Mouse (Mus musculus): ENCODE results near the gene Krt27. TPM values are rescaled to one million over a fixed set of nuclear protein-coding genes. Genes with fewer than 3 reads are reported as not detected.

Krt27 gene
- polyA plus RNA-seq (2012; rRNA removed) = 0.19 TPM in 1 of 2 replicates, not detected in the other

- no peak for DNase-seq (ENCODE audit: extremely low spot score in 1 of 2, low spot score in 1 of 2)
These were observed at the start of gene Krt27 for GRCm38 (mm10) chr11:99351004-99351403. Gene Krt27 (minus strand): TSS chr11:99351104.

GRCm38 (mm10) chr11:99399956-99400549 is 49.1 kb upstream of the Krt27 start:
- DNase-seq (ENCODE audit: extremely low spot score in 1 of 2, low spot score in 1 of 2) = no peak

GRCm38 (mm10) chr11:99398832-99399231 is 47.9 kb upstream of the Krt27 start:
- DNase-seq (ENCODE audit: extremely low spot score in 1 of 2, low spot score in 1 of 2) = no peak

GRCm38 (mm10) chr11:99398084-99398483 is 47.2 kb upstream of the Krt27 start:
- no peak for DNase-seq (ENCODE audit: extremely low spot score in 1 of 2, low spot score in 1 of 2)

- DNase-seq (ENCODE audit: extremely low spot score in 1 of 2, low spot score in 1 of 2) = no peak
These were observed 45.8 kb upstream of the Krt27 start for GRCm38 (mm10) chr11:99396661-99397060.

- DNase-seq (ENCODE audit: extremely low spot score in 1 of 2, low spot score in 1 of 2) = no peak
These were observed 45.1 kb upstream of the Krt27 start for GRCm38 (mm10) chr11:99396034-99396433.

- peak in 1 of 2 experiments; percentile 48 for DNase-seq (ENCODE audit: extremely low spot score in 1 of 2, low spot score in 1 of 2)
These were observed 41.6 kb upstream of the Krt27 start for GRCm38 (mm10) chr11:99392492-99392891.

- DNase-seq (ENCODE audit: extremely low spot score in 1 of 2, low spot score in 1 of 2) = no peak
These were observed 40.5 kb upstream of the Krt27 start for GRCm38 (mm10) chr11:99391375-99391774.

- no peak for DNase-seq (ENCODE audit: extremely low spot score in 1 of 2, low spot score in 1 of 2)
These were observed 40.0 kb upstream of the Krt27 start for GRCm38 (mm10) chr11:99390866-99391265.

- DNase-seq (ENCODE audit: extremely low spot score in 1 of 2, low spot score in 1 of 2) = no peak
These were observed 38.4 kb upstream of the Krt27 start, which contains the start of gene Krt10 for GRCm38 (mm10) chr11:99389264-99389663. Gene Krt10 (minus strand): TSS chr11:99389364.

GRCm38 (mm10) chr11:99388661-99389060 is 37.8 kb upstream of the Krt27 start:
- DNase-seq (ENCODE audit: extremely low spot score in 1 of 2, low spot score in 1 of 2) = no peak

- peak; percentile 71 to 91 for DNase-seq (ENCODE audit: extremely low spot score in 1 of 2, low spot score in 1 of 2)
These were observed 35.2 kb upstream of the Krt27 start for GRCm38 (mm10) chr11:99385813-99386721.

GRCm38 (mm10) chr11:99379568-99379967 is 28.7 kb upstream of the Krt27 start:
- DNase-seq (ENCODE audit: extremely low spot score in 1 of 2, low spot score in 1 of 2) = peak; percentile 46 to 91

GRCm38 (mm10) chr11:99374803-99375202 is 23.9 kb upstream of the Krt27 start, which contains the start of gene Krt28:
Gene Krt28 (minus strand): TSS chr11:99374903.
- no peak for DNase-seq (ENCODE audit: extremely low spot score in 1 of 2, low spot score in 1 of 2)

GRCm38 (mm10) chr11:99369853-99370451 is 19.0 kb upstream of the Krt27 start:
- peak; percentile 49 to 76 for DNase-seq (ENCODE audit: extremely low spot score in 1 of 2, low spot score in 1 of 2)

- no peak for DNase-seq (ENCODE audit: extremely low spot score in 1 of 2, low spot score in 1 of 2)
These were observed 18.3 kb upstream of the Krt27 start for GRCm38 (mm10) chr11:99369229-99369628.

- no peak for DNase-seq (ENCODE audit: extremely low spot score in 1 of 2, low spot score in 1 of 2)
These were observed 15.9 kb upstream of the Krt27 start for GRCm38 (mm10) chr11:99366791-99367190.

- peak in 1 of 2 experiments; percentile 78 for DNase-seq (ENCODE audit: extremely low spot score in 1 of 2, low spot score in 1 of 2)
These were observed 13.5 kb upstream of the Krt27 start for GRCm38 (mm10) chr11:99364412-99364811.

- DNase-seq (ENCODE audit: extremely low spot score in 1 of 2, low spot score in 1 of 2) = no peak
These were observed 10.5 kb upstream of the Krt27 start for GRCm38 (mm10) chr11:99361423-99361822.

GRCm38 (mm10) chr11:99339299-99339847 is 11.5 kb downstream of the Krt27 start:
- no peak for DNase-seq (ENCODE audit: extremely low spot score in 1 of 2, low spot score in 1 of 2)

- no peak for DNase-seq (ENCODE audit: extremely low spot score in 1 of 2, low spot score in 1 of 2)
These were observed 13.0 kb downstream of the Krt27 start, which contains the start of gene Krt26 for GRCm38 (mm10) chr11:99337866-99338265. Gene Krt26 (minus strand): TSS chr11:99337966.
